Mouse (Mus musculus): Measurements from ENCODE around the gene Gjd3. TPM values are rescaled to one million over a fixed set of nuclear protein-coding genes. Genes with fewer than 3 reads are reported as not detected.

The Gjd3 gene
- total RNA-seq, 2 experiments from 2014 or later: not detected

DNA sequence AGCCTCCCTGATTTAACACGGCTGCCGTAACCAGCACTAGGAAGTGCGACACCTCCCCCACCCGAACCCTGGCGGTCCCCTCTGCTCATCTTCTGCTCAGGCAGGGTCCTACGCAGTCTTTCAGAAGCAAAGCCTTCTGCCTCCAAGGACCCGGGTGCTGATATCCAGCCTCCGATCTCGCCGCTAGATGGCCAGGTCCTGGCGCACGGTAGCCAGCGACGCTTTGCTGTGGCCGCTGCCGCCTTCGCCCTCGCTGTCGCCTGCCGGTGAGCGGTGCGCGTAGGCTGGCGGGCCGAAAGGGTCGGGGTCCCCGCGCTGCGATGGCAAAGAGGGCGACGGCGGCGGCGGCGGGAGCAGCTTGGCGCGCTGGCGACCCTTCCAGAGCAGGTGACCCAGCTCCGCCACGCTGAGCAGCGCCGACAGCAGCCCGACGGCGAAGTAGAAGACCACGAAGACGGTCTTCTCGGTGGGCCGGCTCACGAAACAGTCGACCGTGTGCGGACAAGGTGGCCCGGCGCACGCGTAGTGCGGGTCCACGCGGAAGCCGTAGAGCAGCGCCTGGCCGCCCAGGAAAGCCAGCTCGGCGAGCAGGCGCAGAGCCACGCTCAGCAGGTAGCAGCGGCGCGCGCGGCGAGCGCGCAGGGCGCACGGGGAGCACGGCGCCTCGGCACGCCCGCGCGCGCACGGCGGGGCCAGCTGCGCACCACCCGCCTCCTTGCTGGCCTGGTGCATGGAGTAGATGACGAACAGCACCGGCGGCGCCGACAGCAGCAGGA lies 631 bp downstream of the Gjd3 start:
- peak; percentile 77 for DNase-seq
- intact Hi-C loops (cut with DNase I; ENCODE audit: low total_unique reads): loop anchor here (5.0 kb wide), 1 partner anchor 35 kb away; no protein-coding TSS in a partner anchor

DNA sequence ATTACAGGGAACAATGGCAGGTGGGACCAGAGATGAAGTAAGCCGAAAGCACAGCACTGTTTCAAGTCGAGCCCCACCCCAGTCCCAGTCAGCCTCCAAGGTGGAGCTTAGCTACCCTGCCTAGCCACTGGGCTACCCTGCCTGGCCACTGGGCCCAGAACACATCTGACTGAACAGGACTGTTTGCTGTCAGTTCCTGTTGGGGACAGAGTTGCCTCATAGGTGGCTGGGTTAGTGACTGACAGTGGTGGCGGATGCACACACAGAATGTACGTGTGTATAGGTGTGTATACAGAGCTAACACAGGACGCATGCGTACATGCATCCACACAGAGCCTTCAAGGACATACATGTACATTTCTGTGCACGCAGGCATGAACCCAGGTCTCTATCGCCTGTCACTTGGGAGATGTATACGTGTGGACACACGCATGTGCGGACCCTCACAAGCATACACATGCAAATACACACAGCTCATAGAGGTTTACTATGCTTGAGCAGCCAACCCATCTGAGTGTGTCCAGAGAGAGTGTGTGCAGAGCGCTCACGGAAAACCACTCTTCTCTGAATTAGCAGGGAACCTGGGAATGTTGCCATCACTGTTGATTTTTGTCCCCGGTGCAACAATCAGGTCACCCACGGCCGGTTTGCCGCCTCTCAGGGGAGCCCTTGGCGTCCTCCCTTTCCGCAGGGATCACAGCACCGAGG lies 1.4 kb downstream of the Gjd3 start:
- no peak for DNase-seq
- intact Hi-C loops (cut with DNase I; ENCODE audit: low total_unique reads): loop anchor here (5.0 kb wide), 1 partner anchor 36 kb away; no protein-coding TSS in a partner anchor

DNA sequence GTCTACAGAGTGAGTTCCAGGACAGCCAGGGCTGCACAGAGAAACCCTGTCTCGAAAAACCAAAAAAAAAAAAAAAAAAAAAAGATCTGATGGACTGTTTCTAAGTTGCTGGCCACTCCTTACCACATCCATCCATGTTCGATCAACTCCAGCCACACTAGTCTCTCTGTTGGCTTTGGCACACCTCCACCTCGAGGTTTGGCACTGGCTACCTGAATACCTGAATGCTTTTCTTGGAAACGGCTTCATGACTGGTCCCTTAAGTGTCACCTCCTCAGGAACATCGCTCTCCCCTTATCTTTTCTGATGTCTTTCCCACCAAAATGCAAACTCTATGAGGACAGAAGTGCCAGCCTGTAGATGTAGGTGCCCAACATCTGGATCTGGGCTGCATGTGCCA lies 3.5 kb downstream of the Gjd3 start:
- no peak for DNase-seq
- intact Hi-C loops (cut with DNase I; ENCODE audit: low total_unique reads): loop anchor here (10.0 kb wide), 1 partner anchor 125 kb away; no protein-coding TSS in a partner anchor

DNA sequence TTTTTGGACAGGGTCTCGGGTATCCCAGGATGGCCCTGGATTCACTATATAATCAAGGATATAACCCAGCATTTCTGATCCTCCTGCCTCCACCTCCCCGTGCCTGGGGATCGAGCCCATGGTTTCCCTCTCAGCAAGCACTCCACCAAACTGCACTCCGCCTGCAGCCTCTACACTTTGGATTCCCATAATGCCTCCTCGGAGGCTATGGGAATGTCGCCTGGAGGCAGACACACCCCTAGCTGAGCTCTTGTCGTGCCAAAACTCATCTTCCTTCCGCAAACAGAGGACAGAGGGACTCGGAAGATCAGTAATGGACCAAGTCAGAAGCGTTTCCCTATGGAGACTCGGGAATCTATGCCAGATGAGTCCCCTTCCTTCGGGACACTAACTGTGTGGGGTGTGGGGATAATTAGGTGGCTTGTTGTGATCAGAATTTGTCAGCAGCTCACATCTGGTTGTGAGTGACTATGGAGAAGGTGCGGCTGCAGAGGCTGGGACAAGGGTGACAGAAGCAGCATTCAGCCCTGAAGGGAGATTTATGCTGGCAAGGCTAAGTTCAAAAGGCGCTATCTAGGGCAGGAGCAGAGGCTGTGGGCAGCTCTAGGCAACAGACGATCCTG lies 4.2 kb downstream of the Gjd3 start:
- intact Hi-C loops (cut with DNase I; ENCODE audit: low total_unique reads): loop anchor here (10.0 kb wide), 1 partner anchor 124 kb away; no protein-coding TSS in a partner anchor
- DNase-seq: no peak

DNA sequence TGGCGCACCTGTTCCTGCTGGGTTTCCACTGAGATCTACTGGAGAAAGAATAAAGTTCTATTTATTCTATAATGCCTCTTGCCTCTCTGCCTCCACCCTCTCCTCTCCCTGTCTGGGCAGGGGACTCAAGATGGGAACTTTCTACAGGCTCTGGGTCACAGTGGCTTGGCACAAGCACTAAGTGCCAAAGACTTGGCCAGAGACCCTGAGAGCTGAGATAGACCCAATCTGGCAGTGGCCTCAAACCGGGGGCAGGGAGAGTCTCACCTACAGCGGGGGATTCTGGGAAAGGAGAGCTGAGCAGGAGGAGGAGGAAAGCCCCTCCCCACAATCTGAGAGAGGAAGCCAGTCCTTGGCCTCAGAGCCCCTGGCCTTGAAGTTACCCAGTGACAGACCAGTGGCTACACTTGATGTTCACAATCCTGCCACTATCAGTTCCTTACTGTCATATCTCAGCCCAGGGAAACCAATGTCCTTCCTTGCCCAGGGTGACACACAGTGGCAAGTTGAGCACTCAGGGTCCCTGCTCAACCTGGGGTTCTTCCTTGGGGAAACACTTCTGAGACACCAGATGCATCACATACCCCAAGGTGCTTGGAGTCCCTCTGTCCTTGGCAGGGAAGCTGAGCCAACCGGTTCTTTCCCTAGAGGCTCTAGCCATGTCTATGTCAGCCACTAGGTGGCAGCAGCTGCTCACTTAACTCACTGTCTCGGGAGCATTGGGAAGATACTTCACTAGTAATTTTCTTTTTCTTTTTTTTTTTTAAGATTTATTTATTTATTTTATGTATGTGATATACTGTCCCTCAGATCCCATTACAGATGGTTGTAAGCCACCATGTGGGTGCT lies 7.7 kb downstream of the Gjd3 start:
- intact Hi-C loops (cut with DNase I; ENCODE audit: low total_unique reads): loop anchor here (10.0 kb wide), 1 partner anchor 120 kb away; no protein-coding TSS in a partner anchor
- no peak for DNase-seq

DNA sequence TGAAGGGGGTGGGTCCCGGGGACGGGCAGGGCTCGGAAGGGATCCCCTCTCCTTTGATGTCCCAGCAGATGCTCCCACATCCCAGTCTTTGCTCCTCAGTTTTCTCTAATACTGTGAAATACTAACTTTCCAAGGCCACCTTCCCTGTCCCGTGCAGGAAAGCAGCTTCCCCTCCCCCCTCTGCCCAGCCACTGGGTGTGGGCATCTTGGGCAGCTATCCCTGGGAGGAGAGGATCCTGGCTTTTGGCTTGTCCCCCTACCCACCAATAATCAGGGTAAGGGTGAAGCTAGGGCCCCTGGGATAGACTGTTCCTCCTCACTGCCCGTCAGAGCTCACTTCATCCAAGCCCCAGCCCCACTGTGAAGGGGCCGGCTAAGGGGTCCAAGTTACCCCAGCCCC lies 8.6 kb downstream of the Gjd3 start:
- intact Hi-C loops (cut with DNase I; ENCODE audit: low total_unique reads): loop anchor here (10.0 kb wide), 1 partner anchor 119 kb away; no protein-coding TSS in a partner anchor
- DNase-seq: no peak

DNA sequence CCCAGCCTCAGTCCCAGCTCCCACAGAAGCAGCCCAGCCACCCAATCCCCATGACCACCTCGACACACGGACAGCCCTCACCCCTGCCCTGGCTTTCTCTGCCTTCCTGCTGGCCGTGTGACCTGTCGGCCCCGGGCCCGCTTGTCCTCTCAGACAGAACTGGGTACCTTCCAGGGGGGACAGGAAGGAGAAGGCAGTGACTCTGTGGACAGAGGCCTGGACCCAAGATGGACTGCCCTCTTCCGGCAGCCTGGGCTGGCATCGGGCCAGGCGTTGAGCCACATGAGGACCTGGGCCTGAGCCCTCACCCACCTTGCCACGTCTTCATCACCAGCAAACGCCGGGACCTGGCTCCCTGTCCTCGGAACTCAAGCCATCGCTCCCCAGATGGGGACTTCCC lies 9.2 kb downstream of the Gjd3 start:
- DNase-seq: no peak
- intact Hi-C loops (cut with DNase I; ENCODE audit: low total_unique reads): loop anchor here (10.0 kb wide), 1 partner anchor 119 kb away; no protein-coding TSS in a partner anchor

DNA sequence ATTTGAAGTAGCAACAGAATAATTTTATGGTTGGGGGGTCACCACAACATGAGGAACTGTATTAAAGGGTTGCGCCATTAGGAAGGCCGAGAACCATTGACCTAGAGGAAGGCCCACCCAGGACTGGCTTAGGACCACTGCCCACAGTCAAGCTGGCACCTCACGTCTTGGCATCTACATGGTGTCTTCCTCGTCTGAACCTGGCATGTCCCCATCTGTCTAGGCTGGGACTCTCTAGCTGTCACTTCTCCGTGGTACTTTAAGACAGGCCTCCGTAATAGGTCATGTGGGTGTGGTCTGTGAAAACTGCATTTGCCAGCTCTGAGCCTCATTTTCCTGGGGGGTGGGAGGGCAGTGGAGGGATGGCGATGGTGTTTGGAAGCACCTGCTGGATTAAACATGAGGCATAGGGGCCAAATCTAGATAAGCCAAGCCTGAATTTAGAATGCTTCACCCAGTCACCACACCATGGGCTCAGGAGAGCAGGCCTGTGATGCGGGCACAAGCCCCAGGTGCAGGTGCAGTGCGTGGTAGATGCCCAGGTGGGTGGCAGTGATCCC lies 9.9 kb downstream of the Gjd3 start:
- DNase-seq: no peak
- intact Hi-C loops (cut with DNase I; ENCODE audit: low total_unique reads): loop anchor here (10.0 kb wide), 1 partner anchor 118 kb away; no protein-coding TSS in a partner anchor

DNA sequence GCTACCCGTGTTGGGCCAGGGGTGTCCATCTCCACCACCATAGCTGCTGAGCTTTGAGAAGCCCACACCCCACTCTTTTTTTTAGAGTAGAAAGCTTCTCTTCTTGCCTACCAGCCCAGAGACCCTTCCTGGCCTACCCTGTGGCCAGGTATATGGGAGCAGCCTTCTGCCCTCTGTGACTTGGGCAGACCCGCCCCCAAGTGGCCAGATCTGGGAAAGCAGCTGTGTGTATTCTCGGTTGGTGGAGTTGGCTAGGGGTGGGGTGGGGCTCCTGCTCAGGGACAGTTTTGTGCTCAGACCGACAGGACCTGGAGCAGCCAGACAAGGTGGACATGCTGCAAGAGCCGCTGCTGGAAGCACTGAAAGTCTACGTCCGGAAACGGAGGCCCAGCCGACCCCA lies 10.6 kb downstream of the Gjd3 start:
- intact Hi-C loops (cut with DNase I; ENCODE audit: low total_unique reads): loop anchor here (10.0 kb wide), 1 partner anchor 117 kb away; no protein-coding TSS in a partner anchor
- peak; percentile 81 for DNase-seq

DNA sequence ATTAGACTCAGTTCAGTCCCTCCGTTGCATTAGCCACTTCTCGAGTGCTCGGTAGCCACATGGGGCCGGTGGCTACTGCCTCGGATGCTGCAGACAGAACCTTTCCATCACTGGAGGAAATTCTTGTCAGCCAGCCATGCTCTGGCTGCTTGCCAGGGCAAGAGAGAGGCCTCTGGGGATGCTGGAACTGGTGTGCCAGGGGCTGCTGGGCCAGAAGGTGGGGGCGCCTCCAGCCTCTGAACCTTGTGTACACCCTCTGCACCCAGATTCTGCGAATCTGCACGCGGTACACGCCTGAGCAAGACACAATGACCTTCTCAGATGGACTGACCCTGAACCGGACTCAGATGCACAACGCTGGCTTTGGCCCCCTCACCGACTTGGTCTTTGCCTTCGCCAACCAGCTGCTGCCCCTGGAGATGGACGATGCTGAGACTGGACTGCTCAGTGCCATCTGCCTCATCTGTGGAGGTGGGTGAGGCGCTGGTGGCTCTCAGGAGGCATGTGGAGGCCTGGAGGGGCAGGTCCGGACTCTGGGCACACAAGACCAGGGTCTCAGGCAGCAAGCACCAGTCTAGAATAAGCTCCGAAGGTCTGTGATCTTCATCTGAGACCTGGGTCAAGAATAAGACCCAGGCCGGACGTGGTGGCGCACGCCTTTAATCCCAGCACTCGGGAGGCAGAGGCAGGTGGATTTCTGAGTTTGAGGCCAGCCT lies 11.3 kb downstream of the Gjd3 start:
- DNase-seq: no peak
- intact Hi-C loops (cut with DNase I; ENCODE audit: low total_unique reads): loop anchor here (2.0 to 10.0 kb wide), 2 partner anchors 45 to 117 kb away; partner anchors contain the start of gene Rara

DNA sequence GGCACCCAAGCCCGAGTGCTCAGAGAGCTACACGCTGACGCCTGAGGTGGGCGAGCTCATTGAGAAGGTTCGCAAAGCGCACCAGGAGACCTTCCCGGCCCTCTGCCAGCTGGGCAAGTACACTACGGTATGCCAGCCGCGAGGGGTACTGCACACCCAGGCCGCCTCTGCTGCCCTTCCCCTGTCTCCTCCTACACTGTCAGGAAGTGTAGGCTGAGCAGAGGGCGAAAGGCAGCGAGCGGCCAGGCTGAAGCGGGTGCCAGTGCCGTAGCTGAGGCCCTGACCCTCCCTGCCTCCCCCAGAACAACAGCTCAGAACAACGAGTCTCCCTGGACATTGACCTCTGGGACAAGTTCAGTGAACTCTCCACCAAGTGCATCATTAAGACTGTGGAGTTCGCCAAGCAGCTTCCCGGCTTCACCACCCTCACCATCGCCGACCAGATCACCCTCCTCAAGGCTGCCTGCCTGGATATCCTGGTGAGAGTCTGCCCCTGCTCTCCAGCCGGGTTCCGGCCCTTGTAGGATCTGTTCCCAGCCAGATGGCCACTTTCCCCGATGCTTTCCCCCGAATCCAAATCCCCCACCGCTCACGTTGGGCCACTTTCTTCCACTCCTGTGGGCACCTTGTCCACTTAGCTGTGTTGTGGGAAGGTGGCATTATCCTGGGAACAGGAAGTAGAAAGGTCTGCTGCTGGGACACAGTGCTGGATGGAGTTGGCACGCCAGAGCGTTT lies 12.5 kb downstream of the Gjd3 start:
- DNase-seq: no peak

DNA sequence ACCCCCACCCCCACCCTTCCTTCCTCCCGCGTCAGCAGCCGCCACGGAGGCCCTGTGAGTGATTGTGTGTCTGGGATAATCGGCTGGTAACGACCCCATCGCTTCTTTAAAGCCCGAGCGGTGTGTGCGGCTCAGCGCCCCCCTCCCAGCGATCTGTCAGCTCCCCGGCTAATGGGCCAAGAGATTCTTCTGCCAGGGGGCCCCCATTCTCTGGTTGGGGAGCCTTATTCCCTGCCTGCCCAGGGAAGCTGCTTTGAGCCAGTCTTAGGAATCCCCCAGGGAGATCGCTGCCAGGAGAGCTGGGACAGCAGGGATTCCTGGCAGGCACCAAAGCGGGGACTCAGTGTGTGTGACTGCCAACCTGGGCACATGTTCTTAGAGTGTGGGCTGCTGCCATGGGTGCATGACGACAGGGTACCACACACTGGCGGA lies 13.3 kb downstream of the Gjd3 start:
- intact Hi-C loops (cut with DNase I; ENCODE audit: low total_unique reads): no loop called here
- DNase-seq: no peak

More for the DNA sequence above, 12.5 kb downstream of the Gjd3 start:
- intact Hi-C loops (cut with DNase I; ENCODE audit: low total_unique reads): loop anchor here (2.0 to 10.0 kb wide), 2 partner anchors 44 to 116 kb away; partner anchors contain the start of gene Rara

DNA sequence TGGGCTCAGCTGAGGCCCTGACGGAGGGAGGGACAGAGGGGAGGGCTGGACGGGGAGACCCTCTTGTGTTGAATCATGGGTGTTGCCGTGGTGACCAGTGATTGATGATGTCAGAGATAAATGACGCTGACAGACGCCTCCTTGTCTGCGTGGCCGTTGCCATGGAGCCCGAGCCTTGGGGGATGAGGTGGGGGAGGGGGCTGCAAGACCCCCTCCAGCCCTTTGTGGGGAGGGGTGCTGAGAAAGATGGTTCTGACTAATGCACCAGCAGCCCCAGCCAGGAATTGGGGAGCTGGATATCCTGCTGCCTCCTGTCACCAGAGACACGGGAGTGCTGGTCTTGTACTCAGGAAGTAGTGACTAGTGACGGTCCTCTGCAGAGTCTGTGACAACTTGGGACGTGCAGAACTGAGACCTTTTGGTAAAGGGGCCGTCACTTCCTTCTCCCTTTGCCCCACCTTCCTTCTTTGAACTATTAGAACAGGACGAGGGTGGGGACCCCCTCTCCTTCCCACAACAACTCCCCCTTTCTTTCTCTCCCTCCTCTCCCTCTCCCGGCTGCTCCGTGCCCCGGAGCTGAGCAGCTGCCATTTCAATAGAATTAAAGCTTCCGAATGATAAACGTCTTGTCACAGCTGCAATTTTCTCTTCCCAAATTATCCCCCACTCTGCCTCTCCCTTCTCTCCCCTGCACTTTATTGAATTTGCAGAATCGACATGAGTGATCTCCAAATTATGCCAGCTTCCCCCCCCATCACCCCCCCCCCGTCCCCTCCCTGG lies 13.9 kb downstream of the Gjd3 start:
- no peak for DNase-seq
- intact Hi-C loops (cut with DNase I; ENCODE audit: low total_unique reads): no loop called here

DNA sequence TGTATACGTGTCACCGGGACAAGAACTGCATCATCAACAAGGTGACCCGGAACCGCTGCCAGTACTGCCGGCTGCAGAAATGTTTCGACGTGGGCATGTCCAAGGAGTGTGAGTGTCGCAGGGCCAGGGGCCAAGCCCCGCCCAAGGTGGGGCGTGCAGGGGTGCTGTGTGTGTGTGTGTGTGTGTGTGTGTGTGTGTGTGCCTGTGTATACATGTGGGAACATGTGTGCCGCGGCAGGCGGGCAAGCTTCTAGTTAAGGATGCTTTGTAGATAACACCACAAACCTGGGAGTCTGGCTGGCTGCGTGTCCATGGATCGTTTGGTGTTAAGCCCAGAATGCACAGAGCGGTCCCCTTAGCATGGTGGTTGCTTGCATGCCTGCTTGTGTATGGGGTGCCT lies 14.7 kb downstream of the Gjd3 start:
- DNase-seq: no peak
- intact Hi-C loops (cut with DNase I; ENCODE audit: low total_unique reads): no loop called here

DNA sequence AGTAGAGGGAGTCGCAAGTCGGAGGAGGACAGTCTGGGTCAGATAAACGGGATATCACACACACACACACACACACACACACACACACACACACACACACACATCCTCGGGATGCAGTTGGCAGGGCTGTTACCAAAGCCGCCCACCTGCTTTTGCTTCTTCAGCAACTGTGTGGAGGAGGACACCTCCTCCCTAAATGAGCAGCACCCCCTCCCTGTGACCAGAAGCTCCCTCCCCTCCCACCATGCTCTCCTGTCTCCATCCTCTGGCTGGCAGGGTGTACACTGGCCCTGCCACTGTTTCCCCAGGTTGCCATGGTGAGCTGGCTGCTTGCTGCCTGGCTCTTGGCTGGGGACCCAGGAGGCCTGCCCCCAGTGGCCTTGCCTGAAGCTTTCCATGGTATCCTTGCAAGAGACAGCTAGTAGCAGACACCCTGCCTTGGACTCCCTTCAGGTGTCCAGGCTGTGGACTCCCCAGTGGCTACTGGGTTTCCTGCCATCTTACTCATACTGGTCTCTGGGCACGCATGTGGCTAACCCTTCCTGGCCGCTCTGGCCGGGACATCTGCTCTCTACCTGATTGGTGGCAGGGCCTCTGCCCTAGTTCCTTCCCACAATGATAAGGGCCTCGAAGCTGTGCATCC lies 16.2 kb downstream of the Gjd3 start:
- peak; percentile 90 for DNase-seq
- intact Hi-C loops (cut with DNase I; ENCODE audit: low total_unique reads): no loop called here

DNA sequence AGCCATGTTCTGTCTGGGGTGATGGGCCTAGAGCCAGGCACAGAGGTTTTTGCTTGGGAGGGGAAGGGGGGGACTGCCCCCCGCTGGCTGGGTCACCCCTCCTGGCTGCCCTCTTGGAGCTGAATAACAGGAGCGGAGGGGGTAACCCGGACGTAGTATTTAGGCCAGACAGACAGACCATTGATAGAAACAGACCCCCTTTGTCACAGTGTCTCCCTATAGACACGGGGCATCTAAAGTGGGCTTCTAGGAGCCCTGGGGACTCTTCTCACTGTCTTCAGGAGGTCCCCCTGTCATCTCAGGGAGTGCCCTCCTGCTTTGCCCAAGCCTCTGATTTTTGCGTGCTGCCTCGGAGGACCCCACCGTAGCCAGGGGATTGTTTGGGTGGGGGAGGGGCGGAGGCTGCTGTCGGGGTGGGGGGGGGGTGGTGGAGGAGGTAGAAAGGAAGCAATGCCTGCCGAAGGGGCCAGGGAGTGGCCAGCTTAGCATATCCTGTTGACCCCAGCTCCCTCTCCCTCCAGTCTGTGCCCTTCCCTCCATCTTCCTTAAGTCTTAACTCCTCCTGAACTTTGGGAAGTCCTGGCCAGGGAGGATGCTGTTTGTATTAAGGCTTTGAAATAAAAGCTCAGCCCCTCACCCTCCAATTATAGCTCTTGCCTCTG lies 17.3 kb downstream of the Gjd3 start:
- no peak for DNase-seq
- intact Hi-C loops (cut with DNase I; ENCODE audit: low total_unique reads): no loop called here
